Mouse (Mus musculus) G1E (cell line): ENCODE data around the gene Csad. TPM values are rescaled to one million over a fixed set of nuclear protein-coding genes. Genes with fewer than 3 reads are reported as not detected.

Source experiments
- ATAC-seq: 2 replicates; pipeline ENCODE4 v1.8.0; 2016; ENCODE audit warnings: mild to moderate bottlenecking; ENCODE audit not compliant: insufficient number of reproducible peaks, poor library complexity, low FRiP score, severe bottlenecking; ENCODE audit errors: extremely low read depth
- DNase-seq: peaks from one replicate; pipeline ENCODE4 v3.0.0; 2012; ENCODE audit warnings: low spot score
- H3K27me3 ChIP-seq: 2 replicates; pipeline ENCODE4 v1.6.1; 2012; ENCODE audit warnings: mild to moderate bottlenecking, low read length, inconsistent platforms; ENCODE audit not compliant: insufficient read depth
- H3K36me3 ChIP-seq: replicated peaks from 2 replicates; pipeline ENCODE3; 2012; ENCODE audit warnings: mild to moderate bottlenecking, inconsistent platforms
- H3K4me1 ChIP-seq: 2 replicates; pipeline ENCODE4 v1.6.1; 2012; ENCODE audit warnings: low read depth, low read length, inconsistent platforms, mixed read lengths; ENCODE audit not compliant: insufficient read depth
- H3K4me3 ChIP-seq: 2 replicates; pipeline ENCODE4 v1.5.1; 2012; ENCODE audit warnings: low read depth, mild to moderate bottlenecking, inconsistent platforms, low read length, moderate library complexity, mixed read lengths
- H3K9me3 ChIP-seq: replicated peaks from 2 replicates; pipeline ENCODE4 v1.6.1; 2012; ENCODE audit warnings: inconsistent platforms
- CTCF ChIP-seq: IDR thresholded peaks from 2 replicates; pipeline ENCODE4 v1.5.1; 2012; ENCODE audit warnings: low read depth, low read length, inconsistent platforms, mixed read lengths
- GATA1 ChIP-seq: IDR thresholded peaks from 2 replicates; pipeline ENCODE4 v1.6.1; 2012; ENCODE audit warnings: borderline replicate concordance, low read length, inconsistent platforms, mixed read lengths
- GATA2 ChIP-seq: IDR thresholded peaks from 2 replicates; pipeline ENCODE4 v1.6.1; 2012; ENCODE audit warnings: low read depth, low read length, inconsistent platforms, borderline replicate concordance
- POLR2AphosphoS5 ChIP-seq: IDR thresholded peaks from 2 replicates; pipeline ENCODE4 v1.6.1; 2012; ENCODE audit warnings: low read depth, low read length, inconsistent platforms; ENCODE audit not compliant: insufficient replicate concordance
- TAL1 ChIP-seq: conservative IDR thresholded peaks from 2 replicates; pipeline ENCODE4 v1.6.1; 2012; ENCODE audit warnings: low read depth, low read length, inconsistent platforms, mixed read lengths
- polyA plus RNA-seq: library from polyadenylated mRNA; stranded (reverse); fragments of >175 nt; gene quantifications from 2 replicates; pipeline ENCODE4 v1.2.3, GENCODE M21; 2012
- total RNA-seq, 2 experiments: library from RNA; stranded (forward) in 1 of 2; stranded (reverse) in 1 of 2; fragments of 200-1000 nt in 1 of 2; fragments of >200 nt in 1 of 2; fragmentation: Nextera tagmentation in 1 of 2; gene quantifications; 2 replicates each; pipeline ENCODE4 v1.2.3; 2014 to 2017

Csad gene
- total and polyA plus RNA-seq, 3 experiments, result 3.1 to 11.9 (median 4.2) TPM

DNA sequence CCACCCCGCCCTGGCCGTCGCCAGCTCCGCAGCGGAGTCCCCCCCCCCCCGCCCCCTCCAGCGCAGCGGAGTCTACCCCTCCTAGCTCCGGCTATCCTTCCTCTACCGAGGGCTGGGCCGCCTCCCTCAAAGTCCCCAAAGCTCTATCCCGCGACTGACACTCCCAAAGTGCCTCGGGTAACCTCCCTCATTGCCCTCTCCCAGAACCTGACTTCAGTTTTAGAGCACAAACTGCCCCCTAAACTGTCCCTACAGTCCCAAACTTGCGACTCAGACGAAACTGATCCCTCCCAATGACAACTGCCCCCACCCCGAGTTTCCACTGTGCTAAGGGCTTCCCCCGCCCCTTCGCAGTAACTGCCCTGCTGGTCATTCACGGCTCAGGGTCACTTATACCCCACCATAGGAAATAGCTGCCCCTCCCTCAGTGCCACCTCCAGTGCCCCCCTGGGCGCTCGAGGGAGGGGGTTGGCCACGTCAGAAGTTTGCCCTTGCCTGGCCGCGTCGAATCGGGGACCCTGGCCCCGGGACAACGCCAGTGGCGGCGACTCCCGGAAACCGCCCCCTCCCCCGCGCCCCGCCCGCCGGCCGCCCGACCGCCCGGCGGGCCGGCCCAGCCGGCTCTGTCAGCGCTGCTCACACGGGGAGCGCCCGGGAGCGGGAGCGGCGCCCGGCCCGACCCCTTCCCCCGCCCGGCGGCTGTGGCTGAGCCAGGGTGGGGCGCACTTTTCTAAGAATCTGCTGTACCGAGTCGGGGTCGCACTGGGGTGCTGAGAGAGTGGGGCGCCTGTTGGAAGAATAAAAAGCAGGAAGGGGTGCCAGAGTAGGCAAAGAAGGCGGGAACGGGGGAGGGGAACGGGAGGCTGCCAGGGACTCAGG, 43.0 kb upstream of the Csad start:
- Histone ChIP-seq H3K4me3 (peak overlapping the region; percentile 74), H3K4me1 (peaks cover 73% of the 10 kb centered on the region), H3K27me3 (peaks cover 98% of the 10 kb centered on the region), H3K36me3 (no peaks in the 10 kb centered on the region), H3K9me3 (no peaks in the 10 kb centered on the region)
- TF ChIP-seq TAL1, result no peak
- no peak for TF ChIP-seq GATA1
- no peak for TF ChIP-seq CTCF
- TF ChIP-seq GATA2, result no peak
- no peak for TF ChIP-seq POLR2AphosphoS5
- ATAC-seq (no peak), DNase-seq (peak; percentile 69)

DNA sequence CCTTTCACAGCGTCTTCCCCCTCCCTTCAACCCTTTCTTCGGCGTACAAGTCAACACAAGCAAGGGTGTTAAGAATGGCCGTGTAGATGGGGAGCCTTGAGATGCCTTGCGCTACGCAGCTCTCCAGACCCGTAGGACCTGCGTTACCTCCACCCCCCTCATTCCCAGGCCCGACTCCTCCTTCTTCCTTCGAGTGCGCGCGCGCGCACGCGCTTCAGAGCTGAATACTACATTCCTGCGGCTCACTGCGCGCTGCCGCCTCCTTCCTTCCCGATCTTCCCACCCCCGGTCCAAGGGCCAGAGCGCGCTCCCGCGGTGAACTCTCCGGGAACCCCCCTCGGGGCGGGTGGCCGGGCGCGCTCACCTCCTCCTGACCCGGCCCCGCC, 42.3 kb upstream of the Csad start:
- Histone ChIP-seq H3K9me3 (no peaks in the 10 kb centered on the region), H3K4me3 (peak overlapping the region; percentile 74), H3K36me3 (no peaks in the 10 kb centered on the region), H3K27me3 (peaks cover 97% of the 10 kb centered on the region), H3K4me1 (peaks cover 74% of the 10 kb centered on the region)
- ATAC-seq (0 out of 2 replicates have a peak, but pooled peaks have one; percentile 6), DNase-seq (peak; percentile 64)
- TF ChIP-seq GATA2 (no peak), GATA1 (no peak), POLR2AphosphoS5 (no peak), TAL1 (no peak), CTCF (no peak)

DNA sequence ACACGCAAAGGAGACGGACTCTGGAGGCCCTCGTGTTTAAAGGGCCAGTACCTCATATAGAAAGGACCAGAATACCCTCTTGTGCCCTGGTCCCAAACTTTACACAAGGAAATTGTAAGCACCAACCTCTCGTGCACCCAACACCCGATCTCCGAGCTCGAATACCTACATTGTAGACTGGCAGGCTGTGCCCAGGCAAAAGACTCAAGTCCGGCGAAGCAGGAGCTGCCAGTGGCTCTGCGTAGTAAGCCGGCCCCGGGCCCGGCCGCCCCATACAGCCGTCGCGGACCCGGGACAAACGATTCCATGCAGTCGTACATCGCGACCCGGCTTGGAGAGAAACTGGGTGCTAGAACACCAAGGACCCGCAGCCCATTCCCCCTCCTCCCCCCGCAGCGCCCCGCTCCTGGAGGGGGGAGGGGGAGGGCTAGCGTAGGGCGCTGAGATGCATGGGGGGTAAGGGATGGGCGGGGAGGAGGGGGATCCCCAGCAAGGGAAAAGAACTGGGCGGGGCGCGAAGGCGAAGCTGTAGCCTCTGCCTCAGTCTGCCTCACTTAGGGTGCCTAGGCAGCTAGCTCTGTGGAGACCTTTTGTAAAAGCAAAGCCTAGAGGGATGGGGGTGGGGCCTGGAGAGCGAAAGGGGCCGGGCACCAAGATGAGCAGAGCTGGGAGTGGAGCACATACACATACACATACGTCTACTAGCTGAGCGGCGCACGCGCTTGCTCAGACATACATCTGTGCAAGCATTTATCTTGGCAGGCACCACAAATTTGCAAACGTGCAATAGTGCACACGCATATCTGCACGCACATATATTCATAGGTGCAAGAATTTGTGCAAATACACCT, 41.6 kb upstream of the Csad start:
- Histone ChIP-seq H3K4me1 (peaks cover 76% of the 10 kb centered on the region), H3K27me3 (peaks cover 96% of the 10 kb centered on the region), H3K4me3 (peak overlapping the region; percentile 74), H3K9me3 (no peaks in the 10 kb centered on the region), H3K36me3 (no peaks in the 10 kb centered on the region)
- DNase-seq (peak; percentile 69), ATAC-seq (peak; percentile 64)
- TF ChIP-seq GATA1 (no peak), GATA2 (no peak), TAL1 (no peak), POLR2AphosphoS5 (no peak), CTCF (no peak)

DNA sequence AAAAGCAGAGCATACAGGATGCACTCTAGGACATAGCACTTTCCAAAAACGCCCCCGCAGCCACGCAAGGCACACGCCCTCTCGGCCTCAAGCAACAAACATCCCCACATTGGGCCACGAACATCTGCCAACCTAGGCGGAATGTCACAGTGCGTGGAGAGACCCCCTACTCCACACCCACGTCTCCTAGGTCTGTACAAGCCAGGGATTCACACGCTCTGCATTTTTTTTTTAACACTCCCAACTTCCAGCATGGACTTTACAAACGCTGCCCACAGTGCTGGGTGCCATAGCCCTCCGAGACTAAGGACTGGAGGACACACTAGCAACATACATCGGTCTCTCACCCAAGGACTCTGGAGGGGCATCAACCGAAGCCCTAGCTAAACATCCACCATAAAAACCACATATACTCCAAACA, 40.9 kb upstream of the Csad start:
- Histone ChIP-seq H3K9me3 (no peaks in the 10 kb centered on the region), H3K27me3 (peaks cover 96% of the 10 kb centered on the region), H3K36me3 (no peaks in the 10 kb centered on the region), H3K4me1 (peaks cover 78% of the 10 kb centered on the region), H3K4me3 (peak overlapping the region; percentile 74; the same call in 1 of the 2 replicates)
- ATAC-seq (no peak), DNase-seq (no peak)
- no peak for TF ChIP-seq GATA1
- no peak for TF ChIP-seq TAL1
- no peak for TF ChIP-seq POLR2AphosphoS5
- no peak for TF ChIP-seq CTCF
- TF ChIP-seq GATA2, result no peak

DNA sequence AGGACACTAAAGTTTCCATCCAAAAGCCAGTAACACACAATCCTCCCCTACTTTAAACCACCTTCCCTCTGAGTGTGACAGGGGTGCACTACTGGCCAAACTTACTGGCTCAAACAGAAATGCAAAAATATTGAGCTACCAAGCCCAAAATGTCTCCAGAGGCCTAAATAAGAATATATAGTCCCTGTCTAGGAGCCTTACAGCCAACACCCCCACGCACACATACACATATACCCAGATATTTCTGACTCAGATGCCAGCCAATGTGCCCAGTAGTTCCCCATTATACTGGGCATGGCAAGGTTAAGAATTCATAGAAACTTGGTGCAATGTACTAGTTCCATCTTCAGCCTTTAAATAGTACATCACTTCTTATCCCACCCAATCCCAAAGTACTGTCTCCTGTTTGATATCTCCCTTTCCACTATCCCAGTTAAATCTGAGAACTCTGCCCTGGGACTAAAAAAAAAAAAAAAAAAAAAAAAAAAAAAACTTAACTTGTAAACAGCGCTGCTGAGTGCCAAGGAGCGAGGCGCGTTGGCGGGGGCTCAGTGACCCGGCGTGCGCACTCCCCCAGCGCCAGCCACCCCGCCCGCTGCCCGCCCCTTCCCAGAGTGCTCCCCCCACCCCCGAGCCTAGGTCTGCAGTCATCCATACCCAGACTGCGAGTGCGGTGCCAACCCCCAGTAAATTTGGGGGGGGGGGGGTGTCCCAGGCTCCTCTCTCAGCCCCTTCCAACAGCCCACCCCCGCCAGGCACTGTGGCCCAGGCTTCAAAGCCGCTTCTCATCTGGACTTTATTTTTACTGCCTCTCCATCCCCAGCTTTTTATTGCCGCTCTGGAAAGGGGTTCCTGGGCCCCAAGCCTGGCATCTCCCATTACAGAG, 40.0 kb upstream of the Csad start:
- no peak for TF ChIP-seq GATA1
- no peak for TF ChIP-seq POLR2AphosphoS5
- TF ChIP-seq GATA2, result no peak
- no peak for TF ChIP-seq CTCF
- H3K9me3 ChIP-seq, result no peaks in the 10 kb centered on the region
- ATAC-seq (no peak), DNase-seq (no peak)
- H3K36me3 ChIP-seq, result no peaks in the 10 kb centered on the region
- peaks cover 76% of the 10 kb centered on the region for H3K4me1 ChIP-seq
- peaks cover 95% of the 10 kb centered on the region for H3K27me3 ChIP-seq
- H3K4me3 ChIP-seq, result no peak overlapping the region; the same call in 1 of the 2 replicates
